Mouse (Mus musculus) intestine, embryonic 14.5 days (tissue): ENCODE data around the gene Rab39. TPM values are rescaled to one million over a fixed set of nuclear protein-coding genes. Genes with fewer than 3 reads are reported as not detected.

ENCODE experiments used
- ATAC-seq: fragments of 200-750 bp; cut with Nextera tagmentation; replicated peaks from 2 replicates; pipeline ENCODE4 v1.8.0; 2017; ENCODE audit warnings: low read depth, moderate number of reproducible peaks, moderate TSS enrichment, moderate library complexity; ENCODE audit not compliant: low FRiP score, low TSS enrichment
- DNase-seq: peaks from one replicate; pipeline ENCODE4 v3.0.0-alpha.2; 2018; ENCODE audit warnings: low spot score
- H3K27ac ChIP-seq: fragments of 300-500 bp; sonication (generic); 2 replicates; pipeline ENCODE4 v1.5.1; 2014; ENCODE audit warnings: low read depth, mild to moderate bottlenecking, control low read depth
- H3K27me3 ChIP-seq: fragments of 300-500 bp; sonication (generic); replicated peaks from 2 replicates; pipeline ENCODE4 v1.6.1; 2014; ENCODE audit warnings: low read length, control low read depth; ENCODE audit not compliant: control insufficient read depth, insufficient read depth
- H3K36me3 ChIP-seq: fragments of 300-500 bp; sonication (generic); 2 replicates; pipeline ENCODE4 v1.6.1; 2014; ENCODE audit warnings: low read length, control low read depth; ENCODE audit not compliant: control insufficient read depth, insufficient read depth
- H3K4me1 ChIP-seq: fragments of 300-500 bp; sonication (generic); replicated peaks from 2 replicates; pipeline ENCODE4 v1.6.1; 2014; ENCODE audit warnings: low read length, control low read depth, mixed read lengths; ENCODE audit not compliant: control insufficient read depth, insufficient read depth
- H3K4me2 ChIP-seq: fragments of 300-500 bp; sonication (generic); 2 replicates; pipeline ENCODE4 v1.6.1; 2014; ENCODE audit warnings: low read length
- H3K4me3 ChIP-seq: fragments of 300-500 bp; sonication (generic); 2 replicates; pipeline ENCODE4 v1.5.1; 2014; ENCODE audit warnings: low read depth, low read length, control low read depth, mixed read lengths
- H3K9ac ChIP-seq: fragments of 300-500 bp; sonication (generic); 2 replicates; pipeline ENCODE4 v1.6.1; 2014; ENCODE audit warnings: mild to moderate bottlenecking, low read length
- H3K9me3 ChIP-seq: fragments of 300-500 bp; sonication (generic); 2 replicates; pipeline ENCODE4 v1.6.1; 2016; ENCODE audit warnings: low read length, control low read depth; ENCODE audit not compliant: control insufficient read depth
- WGBS: fragments of 180-500 bp; shearing (Covaris S2); extraction: QIAGEN DNeasy Blood & Tissue Kit; methylation state at CpG from one replicate; pipeline ENCODE4 v1.1.7; 2014; 5-methylcytosine and 5-hydroxymethylcytosine counted together
- polyA plus RNA-seq: library from polyadenylated mRNA; unstranded; fragments of >200 nt; fragmentation: Nextera tagmentation; extraction: Ambion mirVana; gene quantifications from 2 replicates; pipeline ENCODE4 v1.2.1, GENCODE M21; 2014

The Rab39 gene
- polyA plus RNA-seq, 1 experiment from 2014 or later: 1.3 TPM

DNA sequence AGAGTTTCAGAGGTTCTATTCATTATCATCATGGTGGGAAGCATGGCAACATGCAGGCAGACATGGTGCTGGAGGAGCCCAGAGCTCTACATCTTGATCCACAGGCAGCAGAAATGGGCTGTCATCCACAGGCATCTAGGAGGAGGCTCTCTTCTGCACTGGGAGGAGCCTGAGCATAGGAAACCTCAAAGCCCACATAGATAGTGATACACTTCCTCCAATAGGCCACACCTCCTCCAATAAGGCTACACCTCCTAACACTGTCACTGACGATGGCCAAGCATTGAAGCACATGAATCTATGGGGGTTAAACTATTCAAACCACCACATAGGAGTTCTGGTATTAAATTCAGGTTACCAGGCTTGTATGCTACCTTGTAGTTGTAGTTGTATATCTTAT is 12.3 kb downstream of the Rab39 start:
- H3K36me3 ChIP-seq: no peaks in the 10 kb centered on the region
- H3K27ac ChIP-seq: no peak overlapping the region
- no peak overlapping the region for H3K4me2 ChIP-seq
- H3K9me3 ChIP-seq: no peaks in the 10 kb centered on the region
- DNase-seq (no peak), ATAC-seq (no peak)
- no peaks in the 10 kb centered on the region for H3K27me3 ChIP-seq
- 76% methylated on average over 1 of the region's 1 CpGs for WGBS
- H3K4me3 ChIP-seq: no peak overlapping the region
- H3K9ac ChIP-seq: no peak overlapping the region
- no peaks in the 10 kb centered on the region for H3K4me1 ChIP-seq

- DNase-seq: no peak
- 33% methylated on average over 7 of the region's 7 CpGs for WGBS
These were observed 14.0 kb downstream of the Rab39 start for GRCm38 (mm10) chr9:53691745-53692670.

GRCm38 (mm10) chr9:53680851-53681250 is 25.2 kb downstream of the Rab39 start:
- no peak overlapping the region for H3K9ac ChIP-seq
- no peaks in the 10 kb centered on the region for H3K4me1 ChIP-seq
- H3K27ac ChIP-seq: no peak overlapping the region
- no peak for DNase-seq
- H3K4me2 ChIP-seq: no peak overlapping the region
- ATAC-seq: no peak
- H3K4me3 ChIP-seq: no peak overlapping the region
- H3K9me3 ChIP-seq: no peaks in the 10 kb centered on the region
- H3K27me3 ChIP-seq: no peaks in the 10 kb centered on the region
- no peaks in the 10 kb centered on the region for H3K36me3 ChIP-seq
- 87% methylated on average over 1 of the region's 1 CpGs for WGBS

More at GRCm38 (mm10) chr9:53691745-53692670, 14.0 kb downstream of the Rab39 start:
- Histone ChIP-seq H3K27me3 (no peaks in the 10 kb centered on the region), H3K36me3 (no peaks in the 10 kb centered on the region), H3K9me3 (no peaks in the 10 kb centered on the region), H3K4me3 (no peak overlapping the region), H3K27ac (no peak overlapping the region), H3K4me2 (no peak overlapping the region), H3K4me1 (no peaks in the 10 kb centered on the region), H3K9ac (no peak overlapping the region)
- no peak for ATAC-seq

GRCm38 (mm10) chr9:53676921-53677320 is 29.1 kb downstream of the Rab39 start:
- Histone ChIP-seq H3K36me3 (no peaks in the 10 kb centered on the region), H3K27me3 (no peaks in the 10 kb centered on the region), H3K4me1 (no peaks in the 10 kb centered on the region), H3K27ac (no peak overlapping the region), H3K4me2 (no peak overlapping the region), H3K9ac (no peak overlapping the region), H3K4me3 (no peak overlapping the region), H3K9me3 (no peaks in the 10 kb centered on the region)
- no peak for ATAC-seq
- DNase-seq: no peak
- WGBS: 68% methylated on average over 4 of the region's 4 CpGs

- Histone ChIP-seq H3K27me3 (no peaks in the 10 kb centered on the region), H3K4me3 (no peak overlapping the region), H3K4me1 (no peaks in the 10 kb centered on the region), H3K9me3 (no peaks in the 10 kb centered on the region), H3K4me2 (no peak overlapping the region), H3K27ac (no peak overlapping the region), H3K9ac (no peak overlapping the region), H3K36me3 (no peaks in the 10 kb centered on the region)
- WGBS: 24% methylated on average over 3 of the region's 3 CpGs
- ATAC-seq (no peak), DNase-seq (peak; percentile 66)
These were observed 32.5 kb downstream of the Rab39 start for GRCm38 (mm10) chr9:53673571-53673970.

GRCm38 (mm10) chr9:53669680-53670219 is 36.3 kb downstream of the Rab39 start, which contains the start of gene Cul5:
Gene Cul5, minus strand, starts transcription at chr9:53670014.
- H3K4me1 ChIP-seq: peaks cover 10% of the 10 kb centered on the region; the same call in 1 of the 2 replicates
- H3K4me3 ChIP-seq: no peak within 1 kb of the TSS
- no peak within 1 kb of the TSS for H3K27ac ChIP-seq
- no peak within 1 kb of the TSS for H3K9ac ChIP-seq
- ATAC-seq: no peak
- no peaks in the 10 kb centered on the region for H3K36me3 ChIP-seq
- H3K4me2 ChIP-seq: no peak within 1 kb of the TSS
- H3K9me3 ChIP-seq: no peaks in the 10 kb centered on the region
- DNase-seq: no peak
- 52% methylated on average over 5 of the region's 5 CpGs for WGBS
- H3K27me3 ChIP-seq: no peaks in the 10 kb centered on the region

GRCm38 (mm10) chr9:53667020-53667669 is 38.9 kb downstream of the Rab39 start:
- H3K27ac ChIP-seq: peak overlapping the region; percentile 92
- WGBS: under 1% methylated on average over 64 of the region's 74 CpGs
- peaks cover 10% of the 10 kb centered on the region; the same call in 1 of the 2 replicates for H3K4me1 ChIP-seq
- ATAC-seq: peak; percentile 98
- H3K27me3 ChIP-seq: no peaks in the 10 kb centered on the region
- no peaks in the 10 kb centered on the region for H3K36me3 ChIP-seq
- peak overlapping the region; percentile 89 for H3K4me2 ChIP-seq
- peak; percentile 98 for DNase-seq
- no peaks in the 10 kb centered on the region for H3K9me3 ChIP-seq
- H3K4me3 ChIP-seq: peak overlapping the region; percentile 69
- peak overlapping the region; percentile 97 for H3K9ac ChIP-seq

DNA sequence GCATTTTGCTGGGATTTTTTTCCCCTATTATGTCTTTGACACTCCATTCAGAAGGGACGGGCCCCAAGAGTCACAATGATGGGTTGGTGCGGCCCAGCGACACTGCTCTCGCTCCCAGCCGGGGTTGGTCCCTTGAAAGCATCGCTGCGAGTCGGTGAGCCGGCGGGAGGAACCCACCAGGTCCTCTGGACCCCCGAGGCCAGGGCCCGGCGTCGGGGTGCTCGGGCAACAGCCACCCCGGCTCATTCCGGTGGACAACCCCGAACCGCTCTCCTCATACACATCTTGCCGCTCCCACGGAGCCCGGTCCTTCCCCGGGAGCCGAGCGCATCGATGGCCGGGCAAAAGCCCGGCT is 39.4 kb downstream of the Rab39 start:
- WGBS: 0% methylated on average over 27 of the region's 28 CpGs
- ATAC-seq (peak; percentile 63), DNase-seq (no peak)
- H3K9me3 ChIP-seq: no peaks in the 10 kb centered on the region
- peak overlapping the region; percentile 89 for H3K4me2 ChIP-seq
- H3K36me3 ChIP-seq: no peaks in the 10 kb centered on the region
- peak overlapping the region; percentile 97 for H3K9ac ChIP-seq
- peak overlapping the region; percentile 69 for H3K4me3 ChIP-seq
- H3K4me1 ChIP-seq: peaks cover 10% of the 10 kb centered on the region; the same call in 1 of the 2 replicates
- peak overlapping the region; percentile 92 for H3K27ac ChIP-seq
- no peaks in the 10 kb centered on the region for H3K27me3 ChIP-seq
